Comparison of ENCODE assay signal across 25 mouse cellular contexts in genomic region chr6:113426696-113427095, GRCm38 (mm10). TPM values are rescaled to one million over a fixed set of nuclear protein-coding genes. Genes with fewer than 3 reads are reported as not detected.
"Had no signal": no experiment of that assay in that cellular context is flagged by ENCODE, and none has a peak within 500 bp of the region (broad histone marks: within the 10 kb centered on the region; RNA-seq: fewer than 3 reads in every experiment).

No protein-coding gene starts in this region.

- H3K4me1 ChIP-seq: heart, embryonic 10.5 days; heart, embryonic 12.5 days; hindbrain, embryonic 10.5 days; hindbrain, embryonic 12.5 days; intestine, embryonic 15.5 days; limb, embryonic 10.5 days; limb, embryonic 12.5 days; liver, embryonic 12.5 days had no signal

- H3K27me3 ChIP-seq: heart, embryonic 12.5 days; hindbrain, embryonic 12.5 days; intestine, embryonic 15.5 days; limb, embryonic 12.5 days; liver, embryonic 12.5 days had no signal

- H3K27ac ChIP-seq: gastrocnemius, adult 2 months; heart, embryonic 10.5 days; hindbrain, embryonic 10.5 days; hindbrain, embryonic 12.5 days; hindbrain, embryonic 14.5 days; intestine, embryonic 15.5 days; layer of hippocampus, adult 2 months; left cerebral cortex, adult 2 months; limb, embryonic 10.5 days; limb, embryonic 12.5 days; liver, embryonic 12.5 days had no signal

- DNase-seq: gastrocnemius, adult 2 months; gastrocnemius, postnatal 25 days; heart, adult 18-20 months had no signal

- ATAC-seq: hindbrain, embryonic 16.5 days; inflammation-experienced regulatory T-cells, adult 6 months; intestine, embryonic 15.5 days; intestine, postnatal 0 days; liver, embryonic 12.5 days had no signal

- H3K4me3 ChIP-seq: gastrocnemius, adult 2 months; heart, embryonic 10.5 days; heart, embryonic 12.5 days; hindbrain, embryonic 10.5 days; hindbrain, embryonic 12.5 days; intestine, embryonic 15.5 days; layer of hippocampus, adult 2 months; left cerebral cortex, adult 2 months; limb, embryonic 10.5 days; limb, embryonic 12.5 days; liver, embryonic 12.5 days had no signal

- H3K9me3 ChIP-seq: heart, embryonic 10.5 days; heart, embryonic 12.5 days; hindbrain, embryonic 10.5 days; hindbrain, embryonic 12.5 days; intestine, embryonic 15.5 days; limb, embryonic 10.5 days; limb, embryonic 12.5 days had no signal

- H3K4me2 ChIP-seq: heart, embryonic 12.5 days; hindbrain, embryonic 12.5 days; hindbrain, embryonic 14.5 days; intestine, embryonic 15.5 days; limb, embryonic 12.5 days; liver, embryonic 12.5 days had no signal

- H3K9ac ChIP-seq: heart, embryonic 12.5 days; hindbrain, embryonic 12.5 days; hindbrain, embryonic 14.5 days; intestine, embryonic 15.5 days; limb, embryonic 12.5 days; liver, embryonic 12.5 days had no signal

- H3K36me3 ChIP-seq: heart, embryonic 10.5 days; heart, embryonic 12.5 days; hindbrain, embryonic 10.5 days; hindbrain, embryonic 12.5 days; intestine, embryonic 15.5 days; limb, embryonic 10.5 days; limb, embryonic 12.5 days; liver, embryonic 12.5 days had no signal

RNA-seq across cellular contexts. Expression of gene Cidec, which starts 8.9 kb away (rescaled TPM):
- total RNA-seq: granulocyte monocyte progenitor cell, adult 5-6 weeks; layer of hippocampus, adult 2 months; layer of hippocampus, postnatal 10 days; layer of hippocampus, postnatal 25 days; left cerebral cortex, adult 2 months; left cerebral cortex, postnatal 14 days; left cerebral cortex, postnatal 36 days had no signal
- polyA plus RNA-seq: heart, embryonic 12.5 days; heart, embryonic 14.5 days; hindbrain, embryonic 10.5 days; hindbrain, embryonic 12.5 days; hindbrain, embryonic 14.5 days; hindbrain, embryonic 16.5 days; inflammation-experienced regulatory T-cells, adult 6 months; kidney, embryonic 14.5 days; kidney, embryonic 16.5 days; limb, embryonic 10.5 days; limb, embryonic 12.5 days; liver, embryonic 12.5 days had no signal
